Mouse (Mus musculus): ENCODE results near the gene Gm9922. TPM values are rescaled to one million over a fixed set of nuclear protein-coding genes. Genes with fewer than 3 reads are reported as not detected.

The Gm9922 gene
- polyA plus RNA-seq, 1 experiment from 2014 or later = 4.0 TPM

GRCm38 (mm10) chr14:101729972-101730692 lies 518 bp upstream of the Gm9922 start:
- Histone ChIP-seq H3K27me3 (replicated peaks; ENCODE audit: control insufficient read depth, insufficient read depth, low read length) (peaks cover 13% of the 10 kb centered on the region), H3K36me3 (ENCODE audit: control insufficient read depth, insufficient read depth, low read length) (no peaks in the 10 kb centered on the region), H3K4me1 (ENCODE audit: control insufficient read depth, insufficient read depth, low read length) (no peaks in the 10 kb centered on the region; the same call in 1 of the 2 replicates), H3K27ac (replicated peaks; ENCODE audit: low read depth, low read length) (no peak overlapping the region; the same call in 1 of the 2 replicates), H3K4me3 (ENCODE audit: low read depth, low read length) (peak overlapping the region; percentile 75), H3K4me2 (ENCODE audit: low read depth, low read length) (peak overlapping the region; percentile 100), H3K9me3 (ENCODE audit: control insufficient read depth, low read length) (no peaks in the 10 kb centered on the region), H3K9ac (ENCODE audit: low read depth, low read length) (peak overlapping the region; percentile 74)
- 1% methylated on average over 28 of the region's 28 CpGs for WGBS
- DNase-seq (ENCODE audit: low spot score) (no peak), ATAC-seq (ENCODE audit: low read depth) (peak; percentile 35; the same call in 1 of the 2 replicates)

- H3K27ac ChIP-seq (replicated peaks; ENCODE audit: low read depth, low read length) = no peak overlapping the region
- WGBS = 64% methylated on average over 2 of the region's 2 CpGs
- no peak for DNase-seq (ENCODE audit: low spot score)
- no peak overlapping the region for H3K4me3 ChIP-seq (ENCODE audit: low read depth, low read length)
- H3K36me3 ChIP-seq (ENCODE audit: control insufficient read depth, insufficient read depth, low read length) = no peaks in the 10 kb centered on the region
- H3K4me1 ChIP-seq (ENCODE audit: control insufficient read depth, insufficient read depth, low read length) = no peaks in the 10 kb centered on the region
- no peak overlapping the region for H3K9ac ChIP-seq (ENCODE audit: low read depth, low read length)
- ATAC-seq (ENCODE audit: low read depth) = no peak
- no peaks in the 10 kb centered on the region for H3K9me3 ChIP-seq (ENCODE audit: control insufficient read depth, low read length)
- no peaks in the 10 kb centered on the region for H3K27me3 ChIP-seq (replicated peaks; ENCODE audit: control insufficient read depth, insufficient read depth, low read length)
- H3K4me2 ChIP-seq (ENCODE audit: low read depth, low read length) = no peak overlapping the region
Observed at GRCm38 (mm10) chr14:101714414-101714813, 15.2 kb downstream of the Gm9922 start.

GRCm38 (mm10) chr14:101707088-101707487 lies 22.5 kb downstream of the Gm9922 start:
- WGBS = 86% methylated on average over 5 of the region's 5 CpGs
- H3K4me1 ChIP-seq (ENCODE audit: control insufficient read depth, insufficient read depth, low read length) = no peaks in the 10 kb centered on the region
- no peak overlapping the region for H3K4me3 ChIP-seq (ENCODE audit: low read depth, low read length)
- no peak for ATAC-seq (ENCODE audit: low read depth)
- no peak overlapping the region for H3K27ac ChIP-seq (replicated peaks; ENCODE audit: low read depth, low read length)
- DNase-seq (ENCODE audit: low spot score) = no peak
- H3K9me3 ChIP-seq (ENCODE audit: control insufficient read depth, low read length) = no peaks in the 10 kb centered on the region
- H3K36me3 ChIP-seq (ENCODE audit: control insufficient read depth, insufficient read depth, low read length) = no peaks in the 10 kb centered on the region
- H3K27me3 ChIP-seq (replicated peaks; ENCODE audit: control insufficient read depth, insufficient read depth, low read length) = no peaks in the 10 kb centered on the region
- no peak overlapping the region for H3K4me2 ChIP-seq (ENCODE audit: low read depth, low read length)
- H3K9ac ChIP-seq (ENCODE audit: low read depth, low read length) = no peak overlapping the region

- Histone ChIP-seq H3K9me3 (ENCODE audit: control insufficient read depth, low read length) (no peaks in the 10 kb centered on the region), H3K27me3 (replicated peaks; ENCODE audit: control insufficient read depth, insufficient read depth, low read length) (no peaks in the 10 kb centered on the region), H3K9ac (ENCODE audit: low read depth, low read length) (no peak overlapping the region), H3K36me3 (ENCODE audit: control insufficient read depth, insufficient read depth, low read length) (no peaks in the 10 kb centered on the region), H3K27ac (replicated peaks; ENCODE audit: low read depth, low read length) (no peak overlapping the region), H3K4me1 (ENCODE audit: control insufficient read depth, insufficient read depth, low read length) (no peaks in the 10 kb centered on the region), H3K4me3 (ENCODE audit: low read depth, low read length) (no peak overlapping the region), H3K4me2 (ENCODE audit: low read depth, low read length) (no peak overlapping the region)
- no peak for DNase-seq (ENCODE audit: low spot score)
- ATAC-seq (ENCODE audit: low read depth) = no peak
- 67% methylated on average over 4 of the region's 4 CpGs for WGBS
Observed at GRCm38 (mm10) chr14:101704479-101704878, 25.1 kb downstream of the Gm9922 start.

- H3K9me3 ChIP-seq (ENCODE audit: control insufficient read depth, low read length) = no peaks in the 10 kb centered on the region
- H3K27ac ChIP-seq (replicated peaks; ENCODE audit: low read depth, low read length) = no peak overlapping the region
- H3K4me1 ChIP-seq (ENCODE audit: control insufficient read depth, insufficient read depth, low read length) = no peaks in the 10 kb centered on the region
- H3K9ac ChIP-seq (ENCODE audit: low read depth, low read length) = no peak overlapping the region
- 76% methylated on average over 2 of the region's 2 CpGs for WGBS
- DNase-seq (ENCODE audit: low spot score) (no peak), ATAC-seq (ENCODE audit: low read depth) (no peak)
- peaks cover 22% of the 10 kb centered on the region; the same call in 1 of the 2 replicates for H3K36me3 ChIP-seq (ENCODE audit: control insufficient read depth, insufficient read depth, low read length)
- H3K4me3 ChIP-seq (ENCODE audit: low read depth, low read length) = no peak overlapping the region
- no peaks in the 10 kb centered on the region for H3K27me3 ChIP-seq (replicated peaks; ENCODE audit: control insufficient read depth, insufficient read depth, low read length)
- H3K4me2 ChIP-seq (ENCODE audit: low read depth, low read length) = no peak overlapping the region
Observed at GRCm38 (mm10) chr14:101688406-101688805, 41.2 kb downstream of the Gm9922 start.

- 85% methylated on average over 6 of the region's 6 CpGs for WGBS
- H3K36me3 ChIP-seq (ENCODE audit: control insufficient read depth, insufficient read depth, low read length) = 0 out of 2 replicates have a peak, but pooled peaks cover 19% of the 10 kb centered on the region
Observed at GRCm38 (mm10) chr14:101687696-101688095, 41.9 kb downstream of the Gm9922 start.

More at GRCm38 (mm10) chr14:101687696-101688095, 41.9 kb downstream of the Gm9922 start:
- ATAC-seq (ENCODE audit: low read depth) (no peak), DNase-seq (ENCODE audit: low spot score) (no peak)
- H3K4me3 ChIP-seq (ENCODE audit: low read depth, low read length) = no peak overlapping the region
- H3K27me3 ChIP-seq (replicated peaks; ENCODE audit: control insufficient read depth, insufficient read depth, low read length) = no peaks in the 10 kb centered on the region
- no peak overlapping the region for H3K4me2 ChIP-seq (ENCODE audit: low read depth, low read length)
- no peaks in the 10 kb centered on the region for H3K4me1 ChIP-seq (ENCODE audit: control insufficient read depth, insufficient read depth, low read length)
- no peak overlapping the region for H3K9ac ChIP-seq (ENCODE audit: low read depth, low read length)
- H3K9me3 ChIP-seq (ENCODE audit: control insufficient read depth, low read length) = no peaks in the 10 kb centered on the region
- no peak overlapping the region for H3K27ac ChIP-seq (replicated peaks; ENCODE audit: low read depth, low read length)

Other genes starting within 250 kb of the Gm9922 start
- gene Tbc1d4, start 120.6 kb downstream of the Gm9922 start, polyA plus RNA-seq (2014; fragmentation: Nextera tagmentation; extraction: Ambion mirVana) = 15.7 and 17.3 TPM in 2 replicates
- 68.8 and 77.9 TPM in 2 replicates for gene Commd6, start 89.1 kb downstream of the Gm9922 start, polyA plus RNA-seq (2014; fragmentation: Nextera tagmentation; extraction: Ambion mirVana)
- gene Uchl3, start 75.8 kb downstream of the Gm9922 start, polyA plus RNA-seq (2014; fragmentation: Nextera tagmentation; extraction: Ambion mirVana) = 106 and 114 TPM in 2 replicates
- gene Lmo7, start 143 bp upstream of the Gm9922 start, polyA plus RNA-seq (2014; fragmentation: Nextera tagmentation; extraction: Ambion mirVana) = 28.8 and 35.8 TPM in 2 replicates

All from embryonic facial prominence, embryonic 14.5 days (tissue).